Mouse (Mus musculus) small intestine, adult 2 months (tissue): ENCODE data around the gene Gpsm3. TPM values are rescaled to one million over a fixed set of nuclear protein-coding genes. Genes with fewer than 3 reads are reported as not detected.

Experiments
- H3K27ac ChIP-seq: fragments of 200-500 bp; 2 replicates; pipeline ENCODE4 v1.5.1; 2012; ENCODE audit warnings: low read depth, low read length, control low read depth, inconsistent platforms; ENCODE audit not compliant: insufficient read depth
- H3K27me3 ChIP-seq: fragments of 200-500 bp; 2 replicates; pipeline ENCODE4 v1.6.1; 2012; ENCODE audit warnings: mild to moderate bottlenecking, moderate library complexity, low read length, inconsistent platforms; ENCODE audit not compliant: control insufficient read depth, insufficient read depth
- H3K36me3 ChIP-seq: fragments of 200-500 bp; 2 replicates; pipeline ENCODE4 v1.6.1; 2012; ENCODE audit warnings: mild to moderate bottlenecking, low read length, control low read depth, inconsistent platforms; ENCODE audit not compliant: control insufficient read depth, insufficient read depth
- H3K4me1 ChIP-seq: fragments of 200-500 bp; 2 replicates; pipeline ENCODE4 v1.6.1; 2012; ENCODE audit warnings: low read length, inconsistent platforms, mixed read lengths; ENCODE audit not compliant: control insufficient read depth, insufficient read depth, insufficient read length
- H3K4me3 ChIP-seq: fragments of 200-500 bp; 2 replicates; pipeline ENCODE4 v1.5.1; 2012; ENCODE audit warnings: low read depth, mild to moderate bottlenecking, control low read depth, inconsistent platforms, low read length, moderate library complexity
- CTCF ChIP-seq: fragments of 200-500 bp; IDR thresholded peaks from 2 replicates; pipeline ENCODE4 v1.5.1; 2012; ENCODE audit warnings: low read depth, mild to moderate bottlenecking, control low read depth, inconsistent platforms, low read length, moderate library complexity, mixed read lengths; ENCODE audit not compliant: insufficient replicate concordance, insufficient read length; ENCODE audit errors: extremely low read depth
- POLR2A ChIP-seq: fragments of 200-500 bp; IDR thresholded peaks from 2 replicates; pipeline ENCODE4 v1.6.1; 2012; ENCODE audit warnings: low read depth, mild to moderate bottlenecking, control low read depth, inconsistent platforms, low read length, moderate library complexity
- WGBS: fragments of 180-500 bp; shearing (Covaris S2); methylation state at CpG from one replicate; pipeline ENCODE4 v1.1.7; 2018; 5-methylcytosine and 5-hydroxymethylcytosine counted together
- polyA plus RNA-seq: library from polyadenylated mRNA; depleted of rRNA; stranded (reverse); fragments of >200 nt; gene quantifications from 2 replicates; pipeline ENCODE4 v1.2.3, GENCODE M21; 2012

Gpsm3 gene
- polyA plus RNA-seq, 1 experiment, result 8.1 TPM

GRCm38 (mm10) chr17:34624981-34625380 lies 35.4 kb downstream of the Gpsm3 start:
- H3K4me1 ChIP-seq, result peaks cover 2% of the 10 kb centered on the region
- no peak overlapping the region for H3K4me3 ChIP-seq
- no peak overlapping the region for H3K27ac ChIP-seq
- WGBS, result 89% methylated on average over 3 of the region's 3 CpGs
- peaks cover 12% of the 10 kb centered on the region for H3K36me3 ChIP-seq
- no peaks in the 10 kb centered on the region for H3K27me3 ChIP-seq
- no peak for TF ChIP-seq CTCF
- TF ChIP-seq POLR2A, result no peak

GRCm38 (mm10) chr17:34626062-34626772 lies 36.6 kb downstream of the Gpsm3 start:
- Histone ChIP-seq H3K27ac (no peak overlapping the region), H3K4me3 (peak overlapping the region; percentile 74), H3K4me1 (peaks cover 6% of the 10 kb centered on the region), H3K27me3 (peaks cover 11% of the 10 kb centered on the region), H3K36me3 (peaks cover 12% of the 10 kb centered on the region)
- 53% methylated on average over 16 of the region's 16 CpGs for WGBS
- TF ChIP-seq POLR2A (no peak), CTCF (no peak)

GRCm38 (mm10) chr17:34626773-34627092 lies 37.1 kb downstream of the Gpsm3 start:
- H3K27ac ChIP-seq, result peak overlapping the region; percentile 55
- H3K27me3 ChIP-seq, result peaks cover 14% of the 10 kb centered on the region
- H3K4me1 ChIP-seq, result peaks cover 10% of the 10 kb centered on the region
- peaks cover 10% of the 10 kb centered on the region for H3K36me3 ChIP-seq
- peak overlapping the region; percentile 74 for H3K4me3 ChIP-seq
- TF ChIP-seq POLR2A (no peak), CTCF (peak; percentile 19; the same call in 1 of the 2 replicates)
- WGBS, result 2% methylated on average over 18 of the region's 18 CpGs

GRCm38 (mm10) chr17:34627093-34627942 lies 37.7 kb downstream of the Gpsm3 start:
- H3K27ac ChIP-seq, result peak overlapping the region; percentile 89
- 1% methylated on average over 43 of the region's 45 CpGs for WGBS
- H3K36me3 ChIP-seq, result peaks cover 7% of the 10 kb centered on the region
- H3K27me3 ChIP-seq, result peaks cover 14% of the 10 kb centered on the region
- H3K4me3 ChIP-seq, result peak overlapping the region; percentile 74
- H3K4me1 ChIP-seq, result peaks cover 13% of the 10 kb centered on the region
- TF ChIP-seq CTCF (no peak), POLR2A (peak; percentile 31; the same call in 1 of the 2 replicates)

GRCm38 (mm10) chr17:34627943-34628643 lies 38.5 kb downstream of the Gpsm3 start, which contains the start of gene Ppt2:
Gene Ppt2 (minus strand): TSS chr17:34628510.
- H3K27ac ChIP-seq, result peak within 1 kb of the TSS; percentile 89
- TF ChIP-seq POLR2A (0 out of 2 replicates have a peak, but pooled peaks have one; percentile 29), CTCF (no peak)
- peaks cover 13% of the 10 kb centered on the region for H3K4me1 ChIP-seq
- WGBS, result 3% methylated on average over 29 of the region's 29 CpGs
- peak within 1 kb of the TSS; percentile 74 for H3K4me3 ChIP-seq
- peaks cover 14% of the 10 kb centered on the region for H3K27me3 ChIP-seq
- no peaks in the 10 kb centered on the region; the same call in 1 of the 2 replicates for H3K36me3 ChIP-seq

- H3K4me3 ChIP-seq, result peak overlapping the region; percentile 74; the same call in 1 of the 2 replicates
- peaks cover 14% of the 10 kb centered on the region for H3K27me3 ChIP-seq
- 14% methylated on average over 5 of the region's 5 CpGs for WGBS
- no peaks in the 10 kb centered on the region; the same call in 1 of the 2 replicates for H3K36me3 ChIP-seq
- TF ChIP-seq CTCF, result no peak
- no peak for TF ChIP-seq POLR2A
- peak overlapping the region; percentile 89 for H3K27ac ChIP-seq
- H3K4me1 ChIP-seq, result peaks cover 13% of the 10 kb centered on the region
These were observed 39.0 kb downstream of the Gpsm3 start for GRCm38 (mm10) chr17:34628644-34628967.
